Mouse (Mus musculus) testis, adult 2 months (tissue): ENCODE measurements around the gene Nphs1.

Source experiments
- CTCF ChIP-seq: fragments of 200-500 bp; IDR thresholded peaks from 2 replicates; pipeline ENCODE4 v1.5.1; 2012; ENCODE audit warnings: low read depth, mild to moderate bottlenecking, inconsistent platforms, low read length, moderate library complexity; ENCODE audit not compliant: control insufficient read depth, insufficient read depth, insufficient replicate concordance
- POLR2A ChIP-seq: fragments of 200-500 bp; IDR thresholded peaks from 2 replicates; pipeline ENCODE4 v1.6.1; 2012; ENCODE audit warnings: low read depth, mild to moderate bottlenecking, inconsistent platforms, low read length, moderate library complexity; ENCODE audit not compliant: control insufficient read depth

DNA sequence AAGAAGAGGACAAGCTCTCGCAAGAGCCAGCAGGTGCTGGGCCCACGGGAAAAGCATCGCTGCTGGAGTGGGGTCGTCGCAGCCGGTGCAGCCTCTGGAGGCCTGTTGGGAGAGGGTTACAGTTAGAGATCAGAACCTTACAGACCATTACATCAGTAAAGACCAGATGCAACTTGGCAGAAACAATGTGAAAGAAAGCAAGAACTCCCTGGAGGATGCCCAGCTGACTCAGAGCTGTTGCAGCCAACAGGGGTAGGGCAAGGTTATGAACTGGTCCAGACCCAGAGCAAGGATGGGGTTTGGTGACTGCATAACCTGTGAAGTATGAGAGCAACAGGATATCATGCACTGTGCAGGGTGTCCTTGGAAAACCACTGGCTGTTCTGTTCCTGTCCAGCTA is 66.4 kb downstream of the Nphs1 start:
- TF ChIP-seq POLR2A (no peak), CTCF (no peak)
